Mouse (Mus musculus): ENCODE results near the gene Fastkd3.

DNA sequence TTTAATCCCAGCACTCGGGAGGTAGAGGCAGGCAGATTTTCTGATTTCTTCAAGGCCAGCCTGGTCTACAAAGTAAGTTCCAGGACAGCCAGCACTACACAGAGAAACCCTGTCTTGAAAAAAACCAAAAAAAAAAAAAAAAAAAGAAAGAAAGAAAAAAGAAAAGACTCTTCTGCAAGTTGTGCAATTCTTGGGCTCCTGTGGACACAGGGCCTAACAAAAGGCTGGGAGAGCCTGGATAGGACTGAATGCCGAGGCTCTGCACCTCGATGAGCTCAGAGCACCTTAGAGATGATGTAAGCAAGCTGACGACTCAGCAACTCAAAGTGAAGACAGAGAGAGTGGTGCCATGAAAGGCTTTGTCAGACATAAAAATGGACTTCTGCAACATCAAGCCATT, 7.6 kb upstream of the Fastkd3 start:
- TF ChIP-seq CTCF (conservative IDR thresholded peaks at IDR 0.05; ENCODE audit: low read length), result no peak
- no peak for TF ChIP-seq POU5F1 (IDR thresholded peaks at IDR 0.05; ENCODE audit: borderline replicate concordance, low read length)
